Mouse (Mus musculus) cerebellum, adult 2 months (tissue): ENCODE results near the gene Myh6. TPM values are rescaled to one million over a fixed set of nuclear protein-coding genes. Genes with fewer than 3 reads are reported as not detected.
A peak's percentile ranks its signal among the peaks of the same experiment; 100 is the strongest.

Experiments used
- DNase-seq, 2 experiments: peaks; one replicate each; pipeline ENCODE4 v3.0.0; 2021
- H3K27ac ChIP-seq: fragments of 200-500 bp; 2 replicates; pipeline ENCODE4 v1.5.1; 2012; ENCODE audit warnings: low read length, control low read depth, inconsistent platforms; ENCODE audit not compliant: insufficient read depth
- H3K27me3 ChIP-seq: fragments of 200-500 bp; 2 replicates; pipeline ENCODE4 v1.6.1; 2012; ENCODE audit warnings: inconsistent platforms, mild to moderate bottlenecking, low read length, moderate library complexity; ENCODE audit not compliant: control insufficient read depth, insufficient read depth
- H3K4me1 ChIP-seq: fragments of 200-500 bp; 2 replicates; pipeline ENCODE4 v1.6.1; 2011; ENCODE audit warnings: low read length; ENCODE audit not compliant: control insufficient read depth, insufficient read depth
- H3K4me3 ChIP-seq: fragments of 200-500 bp; replicated peaks from 2 replicates; pipeline ENCODE3; 2011; ENCODE audit warnings: mild to moderate bottlenecking, low read depth, low read length, control low read depth; ENCODE audit not compliant: insufficient read depth
- CTCF ChIP-seq: fragments of 200-500 bp; IDR thresholded peaks from 2 replicates; pipeline ENCODE4 v1.5.1; 2011; ENCODE audit warnings: low read depth, mild to moderate bottlenecking, control low read depth, low read length, moderate library complexity, borderline replicate concordance; ENCODE audit not compliant: insufficient read depth
- POLR2A ChIP-seq: fragments of 200-500 bp; IDR thresholded peaks from 2 replicates; pipeline ENCODE4 v1.6.1; 2011; ENCODE audit warnings: low read length, control low read depth, borderline replicate concordance; ENCODE audit not compliant: insufficient read depth
- WGBS: fragments of 180-500 bp; shearing (Covaris S2); methylation state at CpG from one replicate; pipeline ENCODE4 v1.1.7; 2018; 5-methylcytosine and 5-hydroxymethylcytosine counted together
- polyA plus RNA-seq: library from polyadenylated mRNA; depleted of rRNA; stranded (reverse); fragments of >200 nt; gene quantifications from 2 replicates; pipeline ENCODE4 v1.2.3, GENCODE M21; 2012

Myh6 gene
- polyA plus RNA-seq, 1 experiment, result 0.10 TPM

GRCm38 (mm10) chr14:54913343-54913742 is 53.4 kb downstream of the Myh6 start:
- Histone ChIP-seq H3K4me1 (peaks cover 7% of the 10 kb centered on the region), H3K4me3 (peak overlapping the region; percentile 86), H3K27me3 (no peaks in the 10 kb centered on the region), H3K27ac (peak overlapping the region; percentile 89)
- peak; percentile 36 to 60 for DNase-seq
- 3% methylated on average over 10 of the region's 10 CpGs for WGBS
- TF ChIP-seq POLR2A (no peak), CTCF (no peak)

- WGBS, result 1% methylated on average over 28 of the region's 28 CpGs
- Histone ChIP-seq H3K4me1 (peaks cover 7% of the 10 kb centered on the region), H3K27me3 (no peaks in the 10 kb centered on the region), H3K4me3 (peak within 1 kb of the TSS; percentile 86), H3K27ac (peak within 1 kb of the TSS; percentile 89)
- no peak for TF ChIP-seq CTCF
- TF ChIP-seq POLR2A, result peak; percentile 92
- peak; percentile 83 to 84 for DNase-seq
These were observed 53.8 kb downstream of the Myh6 start, which contains the start of gene Slc22a17 for GRCm38 (mm10) chr14:54912886-54913285. Gene Slc22a17 (minus strand): TSS chr14:54913132.

- Histone ChIP-seq H3K27me3 (no peaks in the 10 kb centered on the region), H3K4me1 (peaks cover 7% of the 10 kb centered on the region), H3K27ac (peak overlapping the region; percentile 89), H3K4me3 (peak overlapping the region; percentile 86)
- peak; percentile 51 to 56 for DNase-seq
- TF ChIP-seq CTCF, result no peak
- no peak for TF ChIP-seq POLR2A
- WGBS, result under 1% methylated on average over 57 of the region's 69 CpGs
These were observed 54.4 kb downstream of the Myh6 start for GRCm38 (mm10) chr14:54912109-54912850.

GRCm38 (mm10) chr14:54908682-54909081 is 58.0 kb downstream of the Myh6 start:
- peaks cover 7% of the 10 kb centered on the region for H3K4me1 ChIP-seq
- H3K4me3 ChIP-seq, result no peak overlapping the region
- no peak for TF ChIP-seq CTCF
- TF ChIP-seq POLR2A, result no peak
- no peak overlapping the region for H3K27ac ChIP-seq
- 80% methylated on average over 7 of the region's 7 CpGs for WGBS
- no peak for DNase-seq
- H3K27me3 ChIP-seq, result no peaks in the 10 kb centered on the region

GRCm38 (mm10) chr14:54903641-54904040 is 63.1 kb downstream of the Myh6 start:
- Histone ChIP-seq H3K4me3 (no peak overlapping the region), H3K27me3 (no peaks in the 10 kb centered on the region), H3K27ac (no peak overlapping the region), H3K4me1 (peaks cover under 1% of the 10 kb centered on the region; the same call in 1 of the 2 replicates)
- DNase-seq, result no peak
- 92% methylated on average over 4 of the region's 4 CpGs for WGBS
- no peak for TF ChIP-seq CTCF
- TF ChIP-seq POLR2A, result no peak

- TF ChIP-seq POLR2A (no peak), CTCF (peak; percentile 58; the same call in 1 of the 2 replicates)
- Histone ChIP-seq H3K4me3 (no peak overlapping the region), H3K27ac (no peak overlapping the region; the same call in 1 of the 2 replicates), H3K4me1 (no peaks in the 10 kb centered on the region), H3K27me3 (no peaks in the 10 kb centered on the region)
- under 1% methylated on average over 3 of the region's 3 CpGs for WGBS
- DNase-seq, result peak; percentile 61 to 76
These were observed 66.3 kb downstream of the Myh6 start for GRCm38 (mm10) chr14:54900383-54900782.

GRCm38 (mm10) chr14:54897445-54897844 is 69.3 kb downstream of the Myh6 start:
- Histone ChIP-seq H3K27ac (no peak overlapping the region), H3K4me3 (no peak overlapping the region), H3K27me3 (no peaks in the 10 kb centered on the region), H3K4me1 (no peaks in the 10 kb centered on the region)
- WGBS, result 58% methylated on average over 2 of the region's 2 CpGs
- no peak for DNase-seq
- no peak for TF ChIP-seq POLR2A
- no peak for TF ChIP-seq CTCF

GRCm38 (mm10) chr14:54894296-54895151 is 72.2 kb downstream of the Myh6 start:
- peak overlapping the region; percentile 72 for H3K27ac ChIP-seq
- peak in 1 of 2 experiments; percentile 73 for DNase-seq
- under 1% methylated on average over 54 of the region's 54 CpGs for WGBS
- no peaks in the 10 kb centered on the region for H3K4me1 ChIP-seq
- TF ChIP-seq CTCF (no peak), POLR2A (no peak)
- peak overlapping the region; percentile 60 for H3K4me3 ChIP-seq
- H3K27me3 ChIP-seq, result no peaks in the 10 kb centered on the region
